Mouse (Mus musculus): ENCODE measurements around the gene Hs3st3a1.

DNA sequence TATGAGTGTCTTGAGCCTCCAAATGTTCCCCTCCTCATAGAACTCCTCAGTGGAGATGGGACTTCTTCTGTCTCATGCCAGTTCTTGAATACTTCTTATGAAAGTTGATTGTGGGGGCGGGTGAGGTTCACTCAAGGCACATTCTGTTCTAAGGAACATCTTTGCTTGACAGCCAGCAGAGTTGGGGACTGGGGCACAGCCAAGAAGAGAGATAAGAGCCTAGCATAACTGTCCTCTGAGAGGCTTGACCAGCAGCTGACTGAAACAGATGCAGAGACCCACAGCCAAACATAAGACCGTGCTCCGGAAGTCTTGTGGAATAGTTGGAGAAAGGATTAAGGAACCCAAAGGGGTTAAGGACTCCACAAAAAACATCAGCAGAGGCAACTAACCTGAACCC is 102.1 kb downstream of the Hs3st3a1 start:
- TF ChIP-seq POLR2A (IDR thresholded peaks at IDR 0.05; ENCODE audit: low read depth, low read length) (no peak), CTCF (IDR thresholded peaks at IDR 0.05; ENCODE audit: borderline replicate concordance, insufficient read depth, low read length) (no peak)
